Mouse (Mus musculus) bone marrow, adult 2 months (tissue): ENCODE results near the gene Zfand3. TPM values are rescaled to one million over a fixed set of nuclear protein-coding genes. Genes with fewer than 3 reads are reported as not detected.

Source experiments
- H3K27ac ChIP-seq: fragments of 200-500 bp; 2 replicates; pipeline ENCODE4 v1.5.1; 2012; ENCODE audit warnings: low read depth, mild to moderate bottlenecking, control low read depth, inconsistent platforms, low read length; ENCODE audit not compliant: control insufficient read depth, poor library complexity, insufficient read depth
- H3K4me1 ChIP-seq: fragments of 200-500 bp; 2 replicates; pipeline ENCODE4 v1.6.1; 2011; ENCODE audit warnings: low read length; ENCODE audit not compliant: control insufficient read depth, insufficient read depth
- H3K4me3 ChIP-seq: fragments of 200-500 bp; replicated peaks from 2 replicates; pipeline ENCODE3; 2011; ENCODE audit warnings: mild to moderate bottlenecking, low read depth, low read length, control low read depth; ENCODE audit not compliant: control insufficient read depth
- CTCF ChIP-seq: fragments of 200-500 bp; IDR thresholded peaks from 2 replicates; pipeline ENCODE4 v1.5.1; 2011; ENCODE audit warnings: low read length, control low read depth; ENCODE audit not compliant: control insufficient read depth, insufficient read depth
- POLR2A ChIP-seq: fragments of 200-500 bp; IDR thresholded peaks from 2 replicates; pipeline ENCODE4 v1.6.1; 2011; ENCODE audit warnings: low read depth, mild to moderate bottlenecking, control low read depth, low read length, borderline replicate concordance; ENCODE audit not compliant: control insufficient read depth
- WGBS: fragments of 180-500 bp; shearing (Covaris S2); methylation state at CpG from one replicate; pipeline ENCODE4 v1.1.7; 2018; 5-methylcytosine and 5-hydroxymethylcytosine counted together
- polyA plus RNA-seq: library from polyadenylated mRNA; stranded (reverse); fragments of >200 nt; gene quantifications from 2 replicates; pipeline ENCODE4 v1.2.4, GENCODE M21; 2011; ENCODE audit warnings: low replicate concordance; ENCODE audit not compliant: missing spikeins, insufficient read depth, insufficient read length

Zfand3 gene
- polyA plus RNA-seq, 1 experiment: 46.6 TPM

- H3K4me3 ChIP-seq: no peak overlapping the region
- TF ChIP-seq POLR2A (no peak), CTCF (no peak)
- no peaks in the 10 kb centered on the region for H3K4me1 ChIP-seq
- no peak overlapping the region for H3K27ac ChIP-seq
- 81% methylated on average over 6 of the region's 6 CpGs for WGBS
Measured at GRCm38 (mm10) chr17:30187154-30187553, 182.6 kb downstream of the Zfand3 start.

- Histone ChIP-seq H3K4me3 (no peak overlapping the region), H3K4me1 (no peaks in the 10 kb centered on the region), H3K27ac (no peak overlapping the region)
- no peak for TF ChIP-seq CTCF
- TF ChIP-seq POLR2A: no peak
- WGBS: 86% methylated on average over 5 of the region's 5 CpGs
Measured at GRCm38 (mm10) chr17:30187581-30187980, 183.0 kb downstream of the Zfand3 start.

- Histone ChIP-seq H3K4me1 (no peaks in the 10 kb centered on the region), H3K27ac (no peak overlapping the region), H3K4me3 (no peak overlapping the region)
- 82% methylated on average over 20 of the region's 20 CpGs for WGBS
- TF ChIP-seq CTCF (no peak), POLR2A (no peak)
Measured at GRCm38 (mm10) chr17:30188031-30188981, 183.8 kb downstream of the Zfand3 start.

- WGBS: 88% methylated on average over 11 of the region's 11 CpGs
- Histone ChIP-seq H3K4me3 (no peak overlapping the region), H3K27ac (no peak overlapping the region), H3K4me1 (no peaks in the 10 kb centered on the region)
- no peak for TF ChIP-seq POLR2A
- TF ChIP-seq CTCF: no peak
Measured at GRCm38 (mm10) chr17:30191097-30191640, 186.6 kb downstream of the Zfand3 start.

GRCm38 (mm10) chr17:30192416-30193005, 188.0 kb downstream of the Zfand3 start:
- TF ChIP-seq POLR2A: no peak
- no peak for TF ChIP-seq CTCF
- no peaks in the 10 kb centered on the region; the same call in 1 of the 2 replicates for H3K4me1 ChIP-seq
- no peak overlapping the region for H3K4me3 ChIP-seq
- no peak overlapping the region for H3K27ac ChIP-seq
- 93% methylated on average over 26 of the region's 26 CpGs for WGBS

- 69% methylated on average over 2 of the region's 2 CpGs for WGBS
- Histone ChIP-seq H3K27ac (no peak overlapping the region), H3K4me1 (peaks cover 2% of the 10 kb centered on the region), H3K4me3 (no peak overlapping the region)
- TF ChIP-seq POLR2A (no peak), CTCF (no peak)
Measured at GRCm38 (mm10) chr17:30193615-30194014, 189.1 kb downstream of the Zfand3 start.

- H3K4me3 ChIP-seq: no peak overlapping the region
- no peak for TF ChIP-seq POLR2A
- TF ChIP-seq CTCF: no peak
- H3K4me1 ChIP-seq: peaks cover 2% of the 10 kb centered on the region
- WGBS: 79% methylated on average over 3 of the region's 3 CpGs
- no peak overlapping the region for H3K27ac ChIP-seq
Measured at GRCm38 (mm10) chr17:30194091-30194490, 189.6 kb downstream of the Zfand3 start.

- TF ChIP-seq CTCF (no peak), POLR2A (no peak)
- no peak overlapping the region for H3K4me3 ChIP-seq
- peaks cover 2% of the 10 kb centered on the region for H3K4me1 ChIP-seq
- no peak overlapping the region for H3K27ac ChIP-seq
- 86% methylated on average over 11 of the region's 11 CpGs for WGBS
Measured at GRCm38 (mm10) chr17:30194629-30195445, 190.3 kb downstream of the Zfand3 start.
